Mouse (Mus musculus): ENCODE data around the gene Ccl9. TPM values are rescaled to one million over a fixed set of nuclear protein-coding genes. Genes with fewer than 3 reads are reported as not detected.
A peak's percentile ranks its signal among the peaks of the same experiment; 100 is the strongest.
"Not testable (repeated sequence)": the region's sequence is repeated elsewhere in the genome, so short reads cannot be mapped to it uniquely, and the experiment has no call there.

Ccl9 gene
- total RNA-seq, 1 experiment from 2014 or later, result 30.6 TPM

DNA sequence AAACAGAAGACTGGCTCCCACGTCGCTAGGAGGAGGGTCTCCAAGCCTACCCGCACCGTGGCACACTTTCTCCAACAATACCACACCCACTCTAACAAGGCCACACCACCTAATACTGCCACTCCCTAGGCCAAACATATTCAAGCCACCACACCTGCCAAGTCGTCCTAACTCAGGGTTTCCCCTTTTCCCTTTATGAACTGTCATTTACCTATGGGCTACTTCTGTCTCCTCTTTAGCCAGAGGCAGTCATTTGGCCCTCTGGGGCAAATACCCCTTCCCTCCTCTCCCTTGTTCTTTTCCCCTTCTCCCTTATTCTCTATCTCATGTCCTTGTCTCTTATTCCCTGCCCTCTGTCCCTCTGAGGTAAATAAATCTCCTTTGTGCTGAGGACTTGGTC is 26.8 kb downstream of the Ccl9 start:
- no peak for ATAC-seq (ENCODE audit: extremely low read depth, insufficient number of reproducible peaks, low FRiP score, poor library complexity, severe bottlenecking)

DNA sequence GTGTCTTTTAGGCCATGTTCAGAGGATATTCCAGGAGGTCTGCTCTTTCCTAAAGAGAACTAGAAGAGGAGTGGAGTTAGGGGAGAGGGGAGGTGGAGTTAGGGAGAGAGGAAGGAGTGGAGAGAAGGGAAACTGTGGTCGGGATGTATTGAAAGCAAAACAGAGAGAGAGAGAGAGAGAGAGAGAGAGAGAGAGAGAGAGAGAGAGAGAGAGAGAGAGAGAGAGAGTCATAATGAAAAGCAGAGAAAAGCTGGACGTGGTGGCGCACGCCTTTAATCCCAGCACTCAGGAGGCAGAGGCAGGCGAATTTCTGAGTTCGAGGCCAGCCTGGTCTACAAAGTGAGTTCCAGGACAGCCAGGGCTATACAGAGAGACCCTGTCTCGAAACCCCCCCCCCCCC is 27.4 kb downstream of the Ccl9 start:
- ATAC-seq (ENCODE audit: extremely low read depth, insufficient number of reproducible peaks, low FRiP score, poor library complexity, severe bottlenecking), result not testable (repeated sequence)

DNA sequence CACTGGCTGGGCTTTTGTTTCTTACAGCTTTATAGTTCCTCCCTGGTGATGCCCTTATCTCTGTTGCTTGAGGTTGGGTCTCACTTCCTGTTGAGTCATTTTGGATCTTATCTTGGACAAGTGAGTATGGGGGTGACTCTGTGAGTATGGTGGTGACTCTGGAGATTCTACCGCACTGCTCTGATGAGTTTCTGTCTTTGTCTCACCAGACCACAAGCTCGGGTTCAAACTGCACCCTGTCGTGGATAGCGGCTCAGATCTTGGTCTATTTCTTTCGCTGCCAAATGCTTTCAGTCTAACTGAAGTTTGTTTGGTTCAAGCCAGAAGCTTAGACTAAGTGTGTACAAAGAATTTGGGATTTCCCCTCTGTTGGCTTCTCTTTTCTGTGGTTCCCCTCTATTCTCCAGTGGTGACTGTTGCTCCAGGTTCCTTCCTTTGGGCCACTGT is 28.2 kb downstream of the Ccl9 start:
- peak; percentile 33 for ATAC-seq (ENCODE audit: extremely low read depth, insufficient number of reproducible peaks, low FRiP score, poor library complexity, severe bottlenecking)

DNA sequence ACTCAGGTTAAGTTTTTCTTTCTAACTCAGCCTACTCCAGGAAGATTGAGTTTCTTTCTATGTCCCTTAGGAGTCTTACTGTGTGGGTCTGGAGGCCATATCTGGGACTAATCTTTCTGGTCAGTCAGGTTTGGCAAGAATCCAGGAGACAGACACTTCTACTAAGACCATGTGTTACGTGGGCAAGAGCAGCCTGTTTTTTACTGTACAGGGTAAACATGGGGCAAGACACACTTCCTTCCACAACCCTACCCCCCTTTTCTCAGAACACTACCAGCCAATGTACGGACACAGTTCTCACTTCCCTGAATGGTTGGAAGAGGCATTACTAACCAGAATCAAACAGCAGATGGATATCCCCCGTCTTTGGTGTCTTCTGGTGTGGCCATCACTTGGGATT is 34.2 kb downstream of the Ccl9 start:
- ATAC-seq (ENCODE audit: extremely low read depth, insufficient number of reproducible peaks, low FRiP score, poor library complexity, severe bottlenecking), result peak; percentile 28; the same call in 1 of the 2 replicates

DNA sequence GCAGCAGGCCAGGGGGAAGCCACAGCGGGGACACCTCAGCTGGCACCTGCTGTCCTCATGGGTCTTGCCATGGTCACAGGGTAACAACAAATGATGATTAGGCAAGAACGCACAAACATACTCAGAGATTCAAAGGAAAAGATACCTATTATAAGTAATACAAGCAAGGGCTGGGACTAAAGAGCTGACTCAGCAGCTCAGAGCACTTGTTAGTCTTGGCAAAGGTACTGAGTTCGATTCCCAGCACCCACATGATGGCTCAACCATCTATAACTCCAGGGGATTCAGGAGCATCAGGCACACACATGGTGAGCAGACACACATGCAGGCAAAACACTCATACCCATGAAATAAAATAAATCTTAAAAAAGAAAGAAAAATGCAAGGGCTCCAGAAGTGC is 37.0 kb downstream of the Ccl9 start:
- ATAC-seq (ENCODE audit: extremely low read depth, insufficient number of reproducible peaks, low FRiP score, poor library complexity, severe bottlenecking), result no peak

DNA sequence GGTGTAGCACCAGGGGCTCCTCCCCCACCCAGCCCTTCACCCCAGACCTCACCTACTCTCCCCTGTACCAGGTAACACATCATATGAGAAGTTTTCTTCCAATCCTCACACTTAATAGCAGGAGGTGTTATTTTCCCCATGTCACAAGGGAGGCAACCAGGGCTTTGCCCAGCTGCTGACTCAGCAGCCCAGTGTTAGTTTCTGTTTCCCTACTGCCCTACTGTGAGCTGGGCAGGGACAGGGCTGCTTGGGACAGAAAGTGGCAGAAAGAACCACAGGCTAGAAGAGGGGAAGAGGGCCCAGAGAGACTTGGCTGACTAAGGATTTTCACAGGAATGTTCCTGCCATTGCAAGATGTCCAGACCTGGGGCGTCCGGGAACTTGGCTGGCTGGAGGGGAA is 37.5 kb downstream of the Ccl9 start:
- no peak for ATAC-seq (ENCODE audit: extremely low read depth, insufficient number of reproducible peaks, low FRiP score, poor library complexity, severe bottlenecking)

DNA sequence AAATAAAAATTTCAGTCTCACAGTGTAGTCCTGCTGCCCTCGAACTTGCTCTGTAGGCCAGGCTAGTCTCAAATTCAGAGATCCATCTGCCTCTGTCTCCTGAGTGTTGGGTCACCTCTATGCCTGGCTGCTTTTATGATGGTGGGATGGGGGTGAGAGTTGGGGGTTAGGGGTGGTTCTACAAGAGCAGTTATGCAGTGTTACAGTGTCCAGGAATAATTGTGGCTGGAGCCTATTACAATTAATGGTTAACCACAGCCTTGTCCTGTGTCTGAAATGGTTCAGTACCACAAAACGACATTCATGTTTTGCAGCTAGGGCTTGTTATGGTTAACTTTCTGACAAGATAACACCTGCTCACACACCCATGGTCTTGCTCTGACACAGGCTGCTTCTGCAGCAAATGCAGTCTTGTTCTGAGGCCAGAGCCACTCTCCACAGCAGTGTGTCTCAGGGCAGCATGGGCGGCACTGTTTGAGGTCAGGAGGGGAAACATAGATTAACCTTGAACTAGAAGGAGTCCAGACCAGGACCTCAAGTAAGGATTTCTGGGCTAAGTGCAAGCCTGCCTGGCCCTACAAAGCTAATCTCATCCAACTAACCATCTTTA is 39.6 kb downstream of the Ccl9 start:
- no peak for ATAC-seq (ENCODE audit: extremely low read depth, insufficient number of reproducible peaks, low FRiP score, poor library complexity, severe bottlenecking)

DNA sequence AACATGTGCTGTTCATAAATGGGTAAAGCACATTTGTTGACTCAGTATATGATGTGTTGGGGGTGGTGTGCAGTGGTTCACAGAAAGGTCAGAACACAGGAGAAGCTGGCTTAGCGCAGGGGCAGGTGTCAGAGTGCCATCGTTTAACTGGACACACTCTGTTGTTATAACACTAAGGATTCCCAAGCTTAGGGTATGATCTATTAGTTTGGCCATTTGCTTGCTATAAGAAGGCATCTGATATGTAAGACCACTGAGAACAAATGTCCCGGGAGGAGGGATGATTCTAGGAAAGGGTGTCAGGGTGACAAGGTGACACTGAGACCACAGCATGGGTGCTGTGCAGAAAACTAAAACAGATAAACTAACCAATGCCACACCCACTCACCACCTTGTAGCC is 41.6 kb downstream of the Ccl9 start:
- ATAC-seq (ENCODE audit: extremely low read depth, insufficient number of reproducible peaks, low FRiP score, poor library complexity, severe bottlenecking), result no peak

DNA sequence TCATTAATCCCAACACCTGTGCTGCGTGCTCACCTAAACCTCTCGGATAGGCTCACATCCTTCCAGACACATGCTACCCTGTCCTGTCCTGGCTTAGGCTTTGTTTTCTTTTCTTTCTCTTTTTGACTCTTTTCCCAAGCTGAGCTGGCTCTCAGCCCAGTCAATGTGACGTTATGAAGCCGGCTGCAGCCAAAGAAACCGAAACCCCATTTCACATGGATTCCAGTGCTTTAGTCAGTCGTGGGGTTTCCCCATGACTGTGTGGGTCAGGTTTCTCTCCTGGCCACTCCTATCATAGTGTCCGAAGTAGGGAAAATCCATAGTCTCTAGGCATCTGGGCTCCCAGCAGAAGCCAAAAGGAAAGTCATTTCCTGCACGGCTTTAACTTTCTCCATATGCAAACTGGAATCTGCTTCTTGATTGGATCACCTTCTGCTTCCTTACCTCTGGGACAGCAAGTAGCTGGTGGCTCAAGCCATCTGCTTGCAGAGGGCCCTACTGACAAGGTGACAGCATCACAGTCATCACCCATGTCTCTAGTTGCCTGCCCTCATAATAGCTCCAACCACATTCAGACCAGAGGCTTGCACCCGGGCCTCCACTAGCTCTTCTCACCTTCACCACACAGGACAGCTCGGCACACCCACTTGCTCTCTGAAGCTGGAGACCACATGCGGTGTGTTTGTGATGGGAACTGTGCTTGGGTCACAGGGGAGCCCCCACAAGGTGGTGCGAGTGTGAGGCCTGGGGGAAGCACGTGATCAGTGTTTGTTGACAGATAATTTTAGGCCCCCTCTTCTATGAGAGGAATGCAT is 43.6 kb downstream of the Ccl9 start:
- peak; percentile 30; the same call in 1 of the 2 replicates for ATAC-seq (ENCODE audit: extremely low read depth, insufficient number of reproducible peaks, low FRiP score, poor library complexity, severe bottlenecking)

DNA sequence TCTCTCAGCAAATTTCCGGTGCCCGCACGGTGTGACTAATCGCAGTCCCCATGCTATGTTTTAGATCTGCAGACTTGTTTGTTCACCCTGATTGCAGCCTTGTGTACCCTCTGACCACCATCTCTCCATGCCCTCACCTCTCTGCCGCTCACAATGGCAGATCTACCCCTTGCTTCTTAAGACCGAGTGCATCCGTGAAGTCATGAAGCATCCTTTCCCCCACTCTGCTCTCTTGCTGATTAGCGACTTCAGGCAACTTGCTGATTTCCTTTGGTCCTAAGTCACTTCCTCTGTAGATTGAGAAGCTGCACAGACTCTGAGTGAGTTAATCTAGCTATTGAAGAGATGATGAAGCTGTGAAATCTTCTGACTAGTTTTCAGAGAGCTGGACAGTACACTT is 44.3 kb downstream of the Ccl9 start:
- no peak for ATAC-seq (ENCODE audit: extremely low read depth, insufficient number of reproducible peaks, low FRiP score, poor library complexity, severe bottlenecking)

DNA sequence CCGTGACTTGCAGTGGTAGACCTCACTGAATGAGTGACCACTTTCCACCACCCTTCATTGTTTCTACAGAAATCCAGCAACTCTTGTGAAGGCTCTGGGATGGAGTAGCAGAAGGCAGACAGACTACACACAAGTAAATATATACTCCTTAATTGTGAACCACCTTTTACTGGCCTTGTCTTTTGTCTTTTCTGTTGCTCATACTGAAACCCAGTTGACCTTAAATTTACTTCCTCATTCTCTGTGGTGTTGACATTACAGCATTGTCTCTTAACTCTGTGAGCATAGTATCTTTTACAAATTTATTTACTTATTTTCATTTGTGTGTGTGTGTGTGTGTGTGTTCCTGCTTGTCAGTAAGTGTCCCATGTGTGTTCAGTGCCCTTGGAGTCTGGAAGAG is 45.2 kb downstream of the Ccl9 start:
- no peak for ATAC-seq (ENCODE audit: extremely low read depth, insufficient number of reproducible peaks, low FRiP score, poor library complexity, severe bottlenecking)

DNA sequence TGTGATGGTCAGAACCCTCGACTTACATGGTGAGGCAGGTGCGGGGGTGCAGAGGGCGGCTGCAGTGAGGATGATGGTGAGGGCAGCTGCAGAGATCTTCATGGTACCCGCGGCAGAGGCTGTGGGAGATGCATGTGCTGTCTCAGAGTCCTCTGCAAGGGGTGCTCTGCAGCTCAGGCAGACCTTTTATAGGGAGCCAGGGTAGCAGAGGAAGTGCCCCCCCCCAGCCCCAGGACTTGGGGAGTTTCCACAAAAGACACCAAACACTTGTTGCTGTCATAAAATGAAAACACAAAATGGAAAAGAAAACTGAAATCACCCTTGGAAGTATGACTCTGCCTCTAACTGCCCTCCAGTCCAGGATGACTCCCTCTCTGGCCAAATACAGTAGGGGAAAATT is 48.1 kb downstream of the Ccl9 start, which contains the start of gene Ccl5:
Gene Ccl5, minus strand, starts transcription at position 159 of the 400 bp plus-strand sequence.
- ATAC-seq (ENCODE audit: extremely low read depth, insufficient number of reproducible peaks, low FRiP score, poor library complexity, severe bottlenecking), result no peak

DNA sequence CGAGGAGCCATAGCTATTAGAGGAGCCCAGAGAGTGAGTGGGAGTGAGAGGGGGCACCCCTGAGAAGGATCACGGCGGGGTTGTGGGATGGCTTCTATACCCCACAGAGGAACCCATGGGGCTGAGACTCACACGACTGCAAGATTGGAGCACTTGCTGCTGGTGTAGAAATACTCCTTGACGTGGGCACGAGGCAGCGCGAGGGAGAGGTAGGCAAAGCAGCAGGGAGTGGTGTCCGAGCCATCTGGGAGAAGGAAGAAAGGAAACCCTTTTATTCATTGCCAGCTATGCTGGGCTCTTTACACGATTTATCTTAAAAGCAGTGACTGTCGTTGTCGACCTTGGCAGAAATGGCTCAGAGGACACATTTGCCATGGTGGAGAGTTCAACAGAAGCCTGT is 49.4 kb downstream of the Ccl9 start:
- ATAC-seq (ENCODE audit: extremely low read depth, insufficient number of reproducible peaks, low FRiP score, poor library complexity, severe bottlenecking), result no peak

Other genes with a start within 250 kb of the Ccl9 start
- 0.37 and 1.0 TPM in 2 replicates for gene Rasl10b, start 169.5 kb downstream of the Ccl9 start, total RNA-seq (2017)
- gene Gas2l2, start 149.2 kb downstream of the Ccl9 start, total RNA-seq (2017), result not detected in 2 replicates
- gene 1700020L24Rik, start 141.0 kb downstream of the Ccl9 start, total RNA-seq (2017), result 0.93 and 2.6 TPM in 2 replicates
- gene Mmp28, start 115.6 kb downstream of the Ccl9 start, total RNA-seq (2017), result 0.25 TPM in 1 of 2 replicates, not detected in the other
- gene Taf15, start 105.5 kb downstream of the Ccl9 start, total RNA-seq (2017), result 59.3 and 61.3 TPM in 2 replicates
- gene Heatr9, start 56.5 kb downstream of the Ccl9 start, total RNA-seq (2017), result not detected in 2 replicates
- gene Ccl5, start 48.1 kb downstream of the Ccl9 start, total RNA-seq (2017), result 14.0 and 15.2 TPM in 2 replicates
- 1,141 and 1,189 TPM in 2 replicates for gene Ccl6, start 14.5 kb upstream of the Ccl9 start, total RNA-seq (2017)
- gene Rpl9-ps1, start 67.0 kb upstream of the Ccl9 start, total RNA-seq (2017), result 1.4 TPM in 1 of 2 replicates, not detected in the other
- gene Ccl3, start 70.7 kb upstream of the Ccl9 start, total RNA-seq (2017), result 25.6 and 29.2 TPM in 2 replicates
- gene Ccl4, start 83.9 kb upstream of the Ccl9 start, total RNA-seq (2017), result 15.6 and 16.2 TPM in 2 replicates
- 160 TPM in 2 replicates for gene Wfdc17, start 125.4 kb upstream of the Ccl9 start, total RNA-seq (2017)
- 1.5 and 2.5 TPM in 2 replicates for gene Wfdc18, start 130.4 kb upstream of the Ccl9 start, total RNA-seq (2017)
- 177 and 234 TPM in 2 replicates for gene Wfdc21, start 168.3 kb upstream of the Ccl9 start, total RNA-seq (2017)
- gene Heatr6, start 175.1 kb upstream of the Ccl9 start, total RNA-seq (2017), result 39.9 and 41.6 TPM in 2 replicates